Mouse (Mus musculus) layer of hippocampus, adult 8-10 months (tissue): ENCODE results near the gene Dleu7. TPM values are rescaled to one million over a fixed set of nuclear protein-coding genes. Genes with fewer than 3 reads are reported as not detected.

ENCODE experiments used
- DNase-seq, 2 experiments: peaks; one replicate each; pipeline ENCODE4 v3.0.0; 2022; ENCODE audit warnings: low spot score in 2 of 2
- total RNA-seq, 4 experiments: library from RNA; stranded (reverse); gene quantifications; 2 replicates each; pipeline ENCODE4 v1.2.4; 2022

Gene Dleu7
- total RNA-seq, 4 experiments from 2014 or later = 5.2 to 7.4 (median 5.9) TPM

- no peak for DNase-seq
Measured at GRCm38 (mm10) chr14:62288731-62289130, 4.1 kb downstream of the Dleu7 start.

DNA sequence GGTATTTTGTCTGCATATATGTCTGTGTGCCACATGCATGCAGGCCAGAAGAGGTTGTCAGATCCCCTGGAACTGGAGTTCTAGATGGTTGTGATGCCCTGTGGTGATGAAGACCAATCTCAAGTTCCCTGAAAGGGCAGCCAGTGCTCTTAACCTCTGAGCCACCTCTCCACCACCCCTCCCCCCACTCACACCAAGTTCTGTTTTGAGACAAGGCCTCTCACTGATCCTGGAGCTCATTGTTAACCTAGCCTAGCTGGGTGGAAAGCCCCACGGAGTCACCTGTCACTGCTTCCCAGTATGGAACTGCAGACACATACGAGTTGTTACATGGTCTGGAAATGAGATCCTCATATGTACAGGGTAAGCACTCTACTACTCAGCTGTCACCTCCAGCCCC lies 9.9 kb downstream of the Dleu7 start:
- DNase-seq = no peak

DNA sequence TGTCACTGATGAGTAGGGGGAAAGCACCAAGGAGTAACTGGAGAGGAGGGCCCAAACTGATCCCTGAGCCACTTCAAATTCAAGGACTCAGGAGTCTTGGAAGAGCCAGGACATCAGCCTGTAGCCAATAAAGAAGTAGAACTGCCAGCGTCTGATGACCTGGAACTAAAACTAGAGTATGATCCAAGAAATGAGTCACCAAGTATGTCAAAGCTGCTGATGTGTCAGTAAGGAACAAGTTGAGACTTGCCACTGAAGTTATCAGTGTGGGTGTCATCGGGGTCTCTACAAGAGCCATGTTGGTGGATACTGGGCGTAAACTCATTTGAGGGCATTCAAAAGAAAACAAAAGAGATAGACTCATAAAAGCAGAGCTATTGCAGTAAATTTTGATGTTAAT lies 19.2 kb downstream of the Dleu7 start:
- no peak for DNase-seq

- no peak for DNase-seq
Measured at GRCm38 (mm10) chr14:62270698-62271396, 22.0 kb downstream of the Dleu7 start.

DNA sequence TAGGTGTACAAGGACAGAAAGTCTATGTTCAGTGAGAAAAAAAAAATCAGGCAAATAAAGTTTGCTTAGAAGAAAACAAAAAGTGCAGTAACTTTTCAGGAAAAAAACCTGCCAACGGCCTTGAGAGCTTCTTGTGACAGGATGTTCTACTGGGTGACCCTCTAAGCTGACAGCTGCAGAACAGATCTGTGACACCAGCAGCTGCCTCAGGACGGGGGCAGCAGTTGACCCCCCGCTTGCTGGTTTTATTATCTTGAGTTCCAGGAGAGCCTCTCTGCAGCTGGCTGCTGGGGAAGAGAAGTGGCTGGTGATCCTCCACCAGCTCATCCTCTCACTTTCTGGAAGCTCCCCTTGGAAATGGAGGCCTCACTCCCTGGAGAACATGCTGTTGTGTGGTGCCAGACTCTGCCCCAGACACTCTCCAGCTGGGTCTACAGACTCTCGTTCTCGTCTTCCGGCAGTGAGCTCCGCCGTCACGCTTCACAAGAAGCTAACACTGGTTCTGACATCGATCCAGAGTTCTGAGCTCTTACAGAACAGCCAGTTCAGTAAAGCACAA lies 33.8 kb downstream of the Dleu7 start:
- no peak for DNase-seq

DNA sequence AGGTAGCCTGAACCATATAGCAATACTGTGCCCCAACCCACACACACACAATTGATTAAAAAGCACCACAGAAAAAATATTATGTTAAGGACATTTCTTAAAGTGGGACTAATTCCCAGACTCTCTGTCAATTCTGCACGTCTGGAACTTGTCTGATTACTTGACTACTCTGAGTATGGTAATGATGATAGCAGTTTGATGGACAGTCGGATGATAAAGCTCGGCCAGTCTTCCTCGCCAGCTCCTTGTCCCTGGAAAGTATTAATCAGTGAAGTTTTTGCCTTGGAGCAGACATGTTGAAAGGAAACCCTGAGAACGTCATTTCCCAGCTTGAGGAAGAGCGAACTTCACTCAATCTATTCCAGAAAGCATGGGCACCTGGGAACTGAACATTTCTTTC lies 34.7 kb downstream of the Dleu7 start:
- no peak for DNase-seq

DNA sequence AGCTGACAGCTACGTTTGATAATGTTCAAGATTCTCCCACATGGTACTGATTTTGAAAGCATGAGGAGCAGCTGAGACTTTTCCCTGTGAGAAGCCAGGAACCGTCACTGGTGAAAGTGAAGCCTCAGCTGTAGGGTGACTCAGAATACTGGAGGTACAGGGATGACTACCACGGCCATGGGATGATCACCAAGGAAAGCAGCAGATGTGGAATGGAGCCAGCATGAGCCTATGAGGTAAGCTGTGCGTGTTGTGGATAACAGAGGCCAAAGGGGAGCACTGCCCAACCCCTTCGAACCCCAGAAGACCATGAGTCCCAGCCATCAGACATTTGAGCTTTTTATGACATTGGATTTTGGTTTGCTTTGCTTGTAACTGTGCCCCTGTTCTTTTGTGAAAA lies 36.8 kb downstream of the Dleu7 start:
- DNase-seq = no peak

- no peak for DNase-seq
Measured at GRCm38 (mm10) chr14:62254371-62254770, 38.5 kb downstream of the Dleu7 start.

- DNase-seq = peak; percentile 35 to 52
Measured at GRCm38 (mm10) chr14:62251999-62252398, 40.8 kb downstream of the Dleu7 start.

GRCm38 (mm10) chr14:62250046-62250445 lies 42.8 kb downstream of the Dleu7 start:
- no peak for DNase-seq

GRCm38 (mm10) chr14:62249251-62249650 lies 43.6 kb downstream of the Dleu7 start:
- DNase-seq = no peak

GRCm38 (mm10) chr14:62248796-62249195 lies 44.1 kb downstream of the Dleu7 start:
- DNase-seq = no peak

GRCm38 (mm10) chr14:62248345-62248744 lies 44.5 kb downstream of the Dleu7 start:
- DNase-seq = no peak

DNA sequence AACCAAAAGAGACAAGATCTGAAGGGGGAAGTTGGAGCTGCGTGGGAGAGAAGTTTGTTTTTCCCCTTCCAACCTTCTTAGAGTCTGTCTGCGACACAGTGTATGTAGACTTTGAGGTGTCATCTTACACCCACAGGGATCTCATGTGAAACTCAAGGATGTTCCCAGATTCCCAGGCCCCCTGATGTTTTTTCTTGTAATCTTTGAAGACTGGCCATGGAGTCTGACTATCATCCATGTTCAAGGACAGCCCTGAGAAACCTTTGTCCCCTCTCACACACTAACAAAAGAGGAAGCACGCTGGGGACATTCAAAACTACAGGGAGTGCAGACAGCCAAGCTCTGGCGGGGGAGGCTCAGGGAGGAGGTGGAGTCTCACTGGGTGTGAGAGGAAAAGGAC lies 47.3 kb downstream of the Dleu7 start:
- DNase-seq = no peak

- DNase-seq = no peak
Measured at GRCm38 (mm10) chr14:62243530-62243929, 49.3 kb downstream of the Dleu7 start.

DNA sequence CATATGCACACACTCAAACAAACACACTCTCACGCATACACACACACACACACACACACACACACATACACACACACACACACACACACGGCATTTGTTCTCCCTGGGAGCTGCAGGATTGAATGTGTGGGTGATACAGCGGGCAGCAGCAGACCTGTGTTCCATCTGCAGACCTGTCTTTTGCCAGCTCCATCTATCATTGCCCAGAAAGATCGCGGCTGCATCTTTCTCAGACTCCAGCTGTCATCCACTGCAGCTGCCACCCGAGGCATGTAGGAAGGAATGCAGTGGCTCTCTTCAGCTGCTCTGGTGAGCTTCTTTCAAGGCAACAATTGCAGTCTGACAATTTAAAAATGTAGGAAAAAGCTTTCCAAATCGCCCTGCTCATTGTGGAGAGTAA lies 56.9 kb downstream of the Dleu7 start:
- no peak for DNase-seq

DNA sequence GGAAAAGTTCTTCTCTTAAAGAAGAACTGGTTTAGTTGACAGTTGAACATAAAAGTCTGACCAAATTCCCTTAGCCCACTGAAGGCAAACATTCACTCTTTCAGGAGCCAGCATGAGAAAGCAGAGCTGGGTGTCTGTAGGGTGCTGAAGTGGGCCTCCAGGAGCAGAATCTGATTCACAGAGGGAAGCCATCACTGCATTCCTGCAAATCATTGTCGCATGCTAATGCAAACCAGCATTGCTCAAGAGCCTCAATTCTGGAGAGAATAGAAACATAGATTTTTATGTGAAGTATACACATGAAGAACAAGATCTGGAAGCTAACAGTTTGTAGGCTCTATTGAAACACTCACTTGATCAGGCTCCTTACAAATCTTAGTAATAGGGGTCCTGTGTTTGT lies 57.6 kb downstream of the Dleu7 start:
- no peak for DNase-seq

DNA sequence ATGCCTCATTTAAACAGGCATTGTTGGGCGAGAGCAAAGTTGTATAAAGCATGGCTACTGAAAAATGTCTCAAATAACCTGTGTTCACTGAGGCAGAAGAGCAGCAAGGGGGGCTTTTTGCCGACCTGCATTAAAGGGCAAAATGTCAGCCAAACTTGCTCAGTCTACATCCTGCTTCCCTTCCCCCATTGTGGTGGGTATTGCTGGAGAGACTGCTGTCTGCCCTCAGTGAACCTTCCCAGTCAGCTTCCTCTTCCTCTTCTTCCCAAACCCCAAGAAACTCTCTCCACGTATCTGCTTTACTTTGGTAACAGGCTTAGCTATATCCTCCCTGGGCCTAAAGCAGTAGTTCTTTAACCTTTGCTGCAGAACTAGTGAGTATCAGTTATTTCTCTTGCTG lies 61.9 kb downstream of the Dleu7 start:
- DNase-seq = no peak

DNA sequence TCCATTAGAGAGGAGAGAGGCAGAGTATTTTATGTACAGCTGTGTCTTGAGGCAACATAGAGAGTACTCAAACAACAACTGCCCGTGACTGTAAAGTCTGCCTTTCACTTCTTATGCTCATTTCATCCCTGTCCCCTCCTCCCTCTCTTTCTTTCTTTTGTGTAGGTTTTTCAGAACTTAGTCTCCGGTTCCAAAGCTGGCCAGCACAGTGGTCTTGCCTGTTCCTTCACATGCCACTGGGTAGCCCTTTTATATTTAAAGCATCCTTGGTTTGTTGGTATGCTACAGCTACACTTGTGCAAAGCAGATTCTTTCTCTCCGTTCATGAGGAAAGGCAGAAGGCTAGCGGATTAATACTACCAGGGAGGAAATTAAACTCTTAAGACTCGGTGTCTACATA lies 65.7 kb downstream of the Dleu7 start:
- DNase-seq = no peak

DNA sequence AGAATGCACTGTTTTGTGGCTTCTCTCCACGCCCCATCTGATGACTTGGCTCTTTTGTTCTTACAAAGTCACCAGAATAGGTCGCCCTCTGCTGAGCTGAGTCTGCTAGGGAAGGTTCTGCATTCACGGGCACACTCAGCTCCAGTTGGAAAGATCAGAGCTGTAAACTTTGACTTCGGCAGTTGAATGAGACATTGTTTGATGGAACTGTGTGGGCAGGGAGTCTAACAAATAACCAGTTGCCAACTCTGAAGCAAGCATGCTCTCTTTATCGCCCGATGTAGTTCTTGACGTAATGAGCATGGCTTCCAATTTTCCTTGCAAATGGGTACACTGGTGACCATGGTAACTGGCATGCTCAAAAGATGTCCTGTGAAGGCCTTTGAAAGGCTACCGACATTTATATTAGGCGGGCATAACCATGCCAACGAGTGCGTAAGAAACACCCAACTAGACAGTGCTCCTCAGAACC lies 66.2 kb downstream of the Dleu7 start:
- DNase-seq = peak; percentile 29 to 31
